Mouse (Mus musculus) limb, embryonic 10.5 days (tissue): Measurements from ENCODE around the gene Nlrp2. TPM values are rescaled to one million over a fixed set of nuclear protein-coding genes. Genes with fewer than 3 reads are reported as not detected.

Experiments
- DNase-seq: peaks from one replicate; pipeline ENCODE4 v3.0.0-alpha.2; 2017; ENCODE audit warnings: low spot score
- H3K27ac ChIP-seq: fragments of 300-500 bp; sonication (generic); 2 replicates; pipeline ENCODE4 v1.5.1; 2016; ENCODE audit warnings: mild to moderate bottlenecking
- H3K27me3 ChIP-seq: fragments of 300-500 bp; sonication (generic); 2 replicates; pipeline ENCODE4 v1.6.1; 2016; ENCODE audit warnings: low read depth, mild to moderate bottlenecking; ENCODE audit not compliant: poor library complexity, severe bottlenecking
- H3K36me3 ChIP-seq: fragments of 300-500 bp; sonication (generic); 2 replicates; pipeline ENCODE4 v1.6.1; 2016; ENCODE audit warnings: mild to moderate bottlenecking, moderate library complexity
- H3K4me1 ChIP-seq: fragments of 300-500 bp; sonication (generic); 2 replicates; pipeline ENCODE4 v1.6.1; 2016
- H3K4me3 ChIP-seq: fragments of 300-500 bp; sonication (generic); 2 replicates; pipeline ENCODE4 v1.5.1; 2016; ENCODE audit warnings: mild to moderate bottlenecking, moderate library complexity
- H3K9me3 ChIP-seq: fragments of 300-500 bp; sonication (generic); replicated peaks from 2 replicates; pipeline ENCODE4 v1.6.1; 2016; ENCODE audit warnings: mild to moderate bottlenecking
- WGBS: fragments of 180-500 bp; shearing (Covaris S2); methylation state at CpG from one replicate; pipeline ENCODE4 v1.1.7; 2016; 5-methylcytosine and 5-hydroxymethylcytosine counted together
- polyA plus RNA-seq: library from polyadenylated mRNA; unstranded; fragments of >200 nt; fragmentation: Nextera tagmentation; extraction: Ambion mirVana; gene quantifications from 2 replicates; pipeline ENCODE4 v1.2.1, GENCODE M21; 2016

The Nlrp2 gene
- not detected in 2 replicates for polyA plus RNA-seq

- no peaks in the 10 kb centered on the region for H3K27me3 ChIP-seq
- no peak within 1 kb of the TSS for H3K27ac ChIP-seq
- DNase-seq: no peak
- no peak within 1 kb of the TSS for H3K4me3 ChIP-seq
- 79% methylated on average over 4 of the region's 4 CpGs for WGBS
- no peaks in the 10 kb centered on the region for H3K36me3 ChIP-seq
- peaks cover 23% of the 10 kb centered on the region for H3K9me3 ChIP-seq
- no peaks in the 10 kb centered on the region for H3K4me1 ChIP-seq
Measured at GRCm38 (mm10) chr7:5350935-5351334, at the start of gene Nlrp2. TSS of gene Nlrp2 (minus strand) at chr7:5351035.

DNA sequence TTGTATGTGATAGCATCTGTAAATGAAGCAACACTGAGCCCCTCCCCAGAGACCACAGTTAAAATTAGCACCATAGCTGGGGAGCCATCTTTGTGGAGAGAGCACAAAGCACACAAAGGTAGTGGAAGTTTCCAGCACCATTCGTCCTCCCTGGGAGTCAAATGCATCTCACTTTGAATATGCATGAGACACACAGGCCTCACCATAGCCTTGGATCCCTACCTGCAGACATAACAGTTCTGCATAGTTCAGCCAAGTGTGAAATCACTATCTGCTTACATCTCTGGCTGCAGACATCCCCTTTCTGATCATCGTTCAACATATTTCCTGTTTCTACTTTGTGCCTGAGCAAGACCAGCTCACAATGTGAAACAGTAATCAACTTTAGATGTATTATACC is 15.9 kb upstream of the Nlrp2 start:
- 81% methylated on average over 2 of the region's 2 CpGs for WGBS
- DNase-seq: no peak
- H3K4me1 ChIP-seq: no peaks in the 10 kb centered on the region
- H3K4me3 ChIP-seq: no peak overlapping the region
- no peaks in the 10 kb centered on the region for H3K36me3 ChIP-seq
- peaks cover 15% of the 10 kb centered on the region for H3K9me3 ChIP-seq
- no peak overlapping the region for H3K27ac ChIP-seq
- no peaks in the 10 kb centered on the region for H3K27me3 ChIP-seq

- WGBS: 92% methylated on average over 5 of the region's 5 CpGs
- Histone ChIP-seq H3K4me1 (no peaks in the 10 kb centered on the region), H3K9me3 (peaks cover 15% of the 10 kb centered on the region), H3K27me3 (no peaks in the 10 kb centered on the region), H3K27ac (no peak overlapping the region), H3K36me3 (no peaks in the 10 kb centered on the region), H3K4me3 (no peak overlapping the region)
- no peak for DNase-seq
Measured at GRCm38 (mm10) chr7:5363599-5363998, 12.8 kb upstream of the Nlrp2 start.

DNA sequence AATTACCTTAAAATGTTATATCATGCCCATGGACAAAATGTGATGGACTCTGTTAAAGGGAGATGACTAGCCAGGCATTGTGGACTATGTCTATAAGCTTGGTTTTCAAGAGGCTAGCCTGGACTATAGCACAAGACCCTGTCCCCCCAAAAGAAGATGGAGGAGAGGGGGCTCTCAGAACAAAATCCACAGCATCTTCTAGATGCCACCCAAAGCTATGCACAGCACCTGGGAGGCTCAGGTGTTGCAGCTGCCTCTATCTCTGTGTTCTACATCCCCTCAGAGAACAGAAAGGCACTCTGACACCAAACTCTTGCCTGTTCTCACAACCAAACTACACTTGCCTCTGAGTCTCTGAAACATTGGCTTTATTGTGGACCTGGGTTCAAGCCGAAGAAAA is 598 bp downstream of the Nlrp2 start, which contains the start of gene Gm5065:
TSS of gene Gm5065 (plus strand) at position 301 of the 400 bp plus-strand sequence.
- Histone ChIP-seq H3K9me3 (peaks cover 19% of the 10 kb centered on the region), H3K4me1 (no peaks in the 10 kb centered on the region)
- 91% methylated on average over 1 of the region's 1 CpGs for WGBS

DNA sequence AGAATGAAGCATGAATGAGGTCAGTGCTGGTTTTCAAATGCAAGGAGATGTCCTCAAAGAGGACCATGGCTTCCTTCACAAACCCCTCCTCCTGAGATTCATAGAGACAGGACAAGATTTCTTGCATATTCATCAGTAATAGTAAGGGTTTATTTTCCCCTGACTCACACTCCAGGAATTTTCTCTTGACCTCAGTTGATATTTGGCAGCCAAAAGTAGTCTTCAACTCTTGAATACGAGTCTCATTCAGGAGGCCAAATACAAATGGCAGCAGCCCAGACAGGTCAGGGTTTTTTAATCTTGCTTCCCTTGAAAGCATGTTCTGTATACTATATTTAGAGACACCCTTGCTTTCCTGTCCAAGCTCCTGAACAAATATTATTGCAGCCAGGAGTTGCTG is 23.3 kb downstream of the Nlrp2 start:
- H3K27ac ChIP-seq: no peak overlapping the region
- no peaks in the 10 kb centered on the region for H3K4me1 ChIP-seq
- no peaks in the 10 kb centered on the region for H3K36me3 ChIP-seq
- no peak overlapping the region for H3K4me3 ChIP-seq
- WGBS: 86% methylated on average over 1 of the region's 1 CpGs
- peaks cover 1% of the 10 kb centered on the region; the same call in 1 of the 2 replicates for H3K9me3 ChIP-seq
- no peaks in the 10 kb centered on the region for H3K27me3 ChIP-seq
- DNase-seq: no peak

More for the DNA sequence above, 598 bp downstream of the Nlrp2 start, which contains the start of gene Gm5065:
- Histone ChIP-seq H3K27ac (no peak within 1 kb of the TSS), H3K27me3 (no peaks in the 10 kb centered on the region), H3K4me3 (no peak within 1 kb of the TSS), H3K36me3 (no peaks in the 10 kb centered on the region)
- DNase-seq: no peak

DNA sequence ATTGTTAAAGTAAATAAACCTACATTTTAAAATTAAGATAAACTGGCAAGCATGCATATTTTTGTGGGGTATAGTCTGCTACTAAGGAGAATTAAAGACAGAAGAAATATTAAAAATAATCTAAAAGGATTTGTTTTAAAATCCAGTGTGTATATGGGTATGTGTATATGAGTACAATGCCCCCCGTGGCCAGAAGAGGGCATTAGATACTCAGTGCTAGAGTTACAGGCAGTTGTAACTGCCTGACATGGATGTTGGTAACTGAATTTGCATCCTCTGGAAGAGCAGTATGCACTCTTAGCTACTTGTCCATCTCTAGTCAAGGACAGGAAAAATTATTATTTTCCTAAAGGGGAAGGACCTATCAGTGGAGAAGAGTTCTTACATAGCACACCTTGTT is 62.6 kb downstream of the Nlrp2 start:
- no peaks in the 10 kb centered on the region for H3K4me1 ChIP-seq
- no peak for DNase-seq
- H3K27me3 ChIP-seq: no peaks in the 10 kb centered on the region
- H3K9me3 ChIP-seq: peaks cover 5% of the 10 kb centered on the region; the same call in 1 of the 2 replicates
- no peak overlapping the region for H3K4me3 ChIP-seq
- no peaks in the 10 kb centered on the region for H3K36me3 ChIP-seq
- no peak overlapping the region for H3K27ac ChIP-seq
- 63% methylated on average over 1 of the region's 1 CpGs for WGBS

DNA sequence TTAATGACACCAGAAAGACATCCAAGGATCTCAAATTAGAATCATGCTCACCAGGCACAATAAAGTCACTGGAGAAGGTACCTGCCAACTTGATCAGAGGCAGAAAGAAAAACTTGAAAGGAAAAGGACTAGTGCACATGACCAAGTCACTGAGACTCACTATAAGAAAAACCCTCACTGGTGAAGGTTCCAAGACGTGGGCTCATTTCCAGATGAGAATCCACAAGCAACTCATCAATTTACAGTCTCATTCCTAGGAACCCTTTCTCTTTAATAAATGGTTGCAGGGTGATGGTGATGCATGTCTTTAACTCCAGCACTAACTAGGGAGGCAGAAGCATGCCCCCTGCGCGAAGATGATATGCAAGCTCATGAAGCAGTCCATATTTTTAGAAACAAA is 87.8 kb downstream of the Nlrp2 start:
- no peaks in the 10 kb centered on the region for H3K4me1 ChIP-seq
- no peak overlapping the region for H3K4me3 ChIP-seq
- H3K36me3 ChIP-seq: no peaks in the 10 kb centered on the region
- no peaks in the 10 kb centered on the region for H3K27me3 ChIP-seq
- H3K9me3 ChIP-seq: peaks cover 4% of the 10 kb centered on the region
- H3K27ac ChIP-seq: no peak overlapping the region
- WGBS: 86% methylated on average over 3 of the region's 3 CpGs
- DNase-seq: no peak

Other genes starting within 250 kb of the Nlrp2 start
- not detected in 2 replicates for gene Rfpl4, start 234.1 kb downstream of the Nlrp2 start, polyA plus RNA-seq
- 0.20 and 0.53 TPM in 2 replicates for gene Rasl2-9, start 225.1 kb downstream of the Nlrp2 start, polyA plus RNA-seq
- gene Vmn1r55, start 201.4 kb downstream of the Nlrp2 start, polyA plus RNA-seq: 0.05 TPM in 1 of 2 replicates, not detected in the other
- gene Vmn1r56, start 154.3 kb downstream of the Nlrp2 start, polyA plus RNA-seq: not detected in 2 replicates
- gene Vmn1r57, start 132.5 kb downstream of the Nlrp2 start, polyA plus RNA-seq: not detected in 2 replicates
- gene Gm5065, start 498 bp downstream of the Nlrp2 start, polyA plus RNA-seq: not detected in 2 replicates
- not detected in 2 replicates for gene Vmn1r58, start 62.4 kb upstream of the Nlrp2 start, polyA plus RNA-seq
- gene Vmn1r59, start 105.7 kb upstream of the Nlrp2 start, polyA plus RNA-seq: not detected in 2 replicates
- not detected in 2 replicates for gene Vmn2r28, start 142.9 kb upstream of the Nlrp2 start, polyA plus RNA-seq
- not detected in 2 replicates for gene Vmn1r60, start 196.3 kb upstream of the Nlrp2 start, polyA plus RNA-seq